Mouse (Mus musculus) G1E (cell line): Measurements from ENCODE around the gene Alpl.

Experiments used
- CTCF ChIP-seq: IDR thresholded peaks from 2 replicates; pipeline ENCODE4 v1.5.1; 2012; ENCODE audit warnings: low read depth, low read length, inconsistent platforms, mixed read lengths
- GATA1 ChIP-seq: IDR thresholded peaks from 2 replicates; pipeline ENCODE4 v1.6.1; 2012; ENCODE audit warnings: borderline replicate concordance, low read length, inconsistent platforms, mixed read lengths
- GATA2 ChIP-seq: IDR thresholded peaks from 2 replicates; pipeline ENCODE4 v1.6.1; 2012; ENCODE audit warnings: low read depth, low read length, inconsistent platforms, borderline replicate concordance
- POLR2AphosphoS5 ChIP-seq: IDR thresholded peaks from 2 replicates; pipeline ENCODE4 v1.6.1; 2012; ENCODE audit warnings: low read depth, low read length, inconsistent platforms; ENCODE audit not compliant: insufficient replicate concordance
- TAL1 ChIP-seq: conservative IDR thresholded peaks from 2 replicates; pipeline ENCODE4 v1.6.1; 2012; ENCODE audit warnings: low read depth, low read length, inconsistent platforms, mixed read lengths

DNA sequence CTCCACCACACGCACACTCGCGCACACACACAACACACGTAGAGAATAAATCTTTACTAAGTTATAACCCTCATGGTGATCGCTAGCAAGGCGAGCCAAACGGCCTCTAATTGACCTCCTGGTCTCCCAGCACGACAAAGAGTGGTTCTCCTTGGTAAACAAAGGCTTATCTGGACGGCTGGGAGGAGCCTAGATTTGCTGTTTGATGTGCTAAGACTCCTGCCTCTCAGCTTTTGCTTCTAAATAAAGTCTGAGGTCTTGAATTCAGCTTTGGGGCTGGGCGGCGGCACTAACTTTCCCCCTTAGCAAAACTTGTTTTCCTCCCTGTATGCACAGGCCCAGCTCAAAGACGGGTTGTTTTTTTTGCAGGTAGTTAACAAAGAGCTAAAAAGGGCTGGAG, 5.0 kb upstream of the Alpl start:
- TF ChIP-seq CTCF = no peak
- TF ChIP-seq GATA2 = no peak
- no peak for TF ChIP-seq TAL1
- TF ChIP-seq GATA1 = no peak
- TF ChIP-seq POLR2AphosphoS5 = no peak
